Mouse (Mus musculus) thymus, adult 2 months (tissue): Measurements from ENCODE around the gene Cacnb2. TPM values are rescaled to one million over a fixed set of nuclear protein-coding genes. Genes with fewer than 3 reads are reported as not detected.
A peak's percentile ranks its signal among the peaks of the same experiment; 100 is the strongest.

Experiments
- DNase-seq: peaks from one replicate; pipeline ENCODE4 v3.0.0; 2021
- H3K27ac ChIP-seq: fragments of 200-500 bp; 2 replicates; pipeline ENCODE4 v1.5.1; 2012; ENCODE audit warnings: low read length, control low read depth; ENCODE audit not compliant: control insufficient read depth, insufficient read depth
- H3K27me3 ChIP-seq: fragments of 200-500 bp; 2 replicates; pipeline ENCODE4 v1.6.1; 2012; ENCODE audit warnings: mild to moderate bottlenecking, low read length, moderate library complexity, mixed read lengths; ENCODE audit not compliant: control insufficient read depth, insufficient read depth
- H3K36me3 ChIP-seq: fragments of 200-500 bp; 2 replicates; pipeline ENCODE4 v1.6.1; 2012; ENCODE audit warnings: mild to moderate bottlenecking, low read length, moderate library complexity; ENCODE audit not compliant: control insufficient read depth, insufficient read depth
- H3K4me1 ChIP-seq: fragments of 200-500 bp; replicated peaks from 2 replicates; pipeline ENCODE4 v1.6.1; 2012; ENCODE audit warnings: low read length; ENCODE audit not compliant: control insufficient read depth, insufficient read depth
- H3K4me3 ChIP-seq: fragments of 200-500 bp; 2 replicates; pipeline ENCODE4 v1.5.1; 2012; ENCODE audit warnings: mild to moderate bottlenecking, low read length, control low read depth, moderate library complexity; ENCODE audit not compliant: control insufficient read depth, insufficient read depth
- CTCF ChIP-seq: fragments of 200-500 bp; IDR thresholded peaks from 2 replicates; pipeline ENCODE4 v1.5.1; 2012; ENCODE audit warnings: mild to moderate bottlenecking, control low read depth, low read length, moderate library complexity, borderline replicate concordance; ENCODE audit not compliant: control insufficient read depth, poor library complexity, insufficient read depth; ENCODE audit errors: extremely low read depth
- POLR2A ChIP-seq: fragments of 200-500 bp; IDR thresholded peaks from 2 replicates; pipeline ENCODE4 v1.6.1; 2012; ENCODE audit warnings: mild to moderate bottlenecking, low read length, control low read depth, moderate library complexity; ENCODE audit not compliant: control insufficient read depth, poor library complexity, insufficient read depth; ENCODE audit errors: extremely low read depth
- WGBS: fragments of 180-500 bp; shearing (Covaris S2); methylation state at CpG from one replicate; pipeline ENCODE4 v1.1.7; 2018; 5-methylcytosine and 5-hydroxymethylcytosine counted together
- polyA plus RNA-seq: library from polyadenylated mRNA; depleted of rRNA; stranded (reverse); fragments of >200 nt; gene quantifications from 2 replicates; pipeline ENCODE4 v1.2.3, GENCODE M21; 2012

Gene Cacnb2
- polyA plus RNA-seq, 1 experiment = 1.6 TPM

- H3K27me3 ChIP-seq = no peaks in the 10 kb centered on the region
- no peak overlapping the region for H3K27ac ChIP-seq
- H3K4me3 ChIP-seq = no peak overlapping the region
- no peak for DNase-seq
- 90% methylated on average over 4 of the region's 4 CpGs for WGBS
- no peaks in the 10 kb centered on the region for H3K4me1 ChIP-seq
- TF ChIP-seq POLR2A (no peak), CTCF (no peak)
- H3K36me3 ChIP-seq = no peaks in the 10 kb centered on the region
Observed at GRCm38 (mm10) chr2:14620891-14621290, 18.0 kb downstream of the Cacnb2 start.

- H3K27me3 ChIP-seq = no peaks in the 10 kb centered on the region
- H3K27ac ChIP-seq = no peak overlapping the region
- DNase-seq = no peak
- H3K4me1 ChIP-seq = no peaks in the 10 kb centered on the region
- TF ChIP-seq CTCF (no peak), POLR2A (no peak)
- H3K4me3 ChIP-seq = no peak overlapping the region
- WGBS = 93% methylated on average over 5 of the region's 5 CpGs
- no peaks in the 10 kb centered on the region for H3K36me3 ChIP-seq
Observed at GRCm38 (mm10) chr2:14623820-14624219, 20.9 kb downstream of the Cacnb2 start.

- no peaks in the 10 kb centered on the region for H3K27me3 ChIP-seq
- WGBS = 69% methylated on average over 9 of the region's 9 CpGs
- H3K4me1 ChIP-seq = no peaks in the 10 kb centered on the region
- no peak overlapping the region for H3K4me3 ChIP-seq
- TF ChIP-seq CTCF = no peak
- no peak for DNase-seq
- H3K27ac ChIP-seq = no peak overlapping the region
- no peaks in the 10 kb centered on the region for H3K36me3 ChIP-seq
Observed at GRCm38 (mm10) chr2:14629814-14630492, 27.1 kb downstream of the Cacnb2 start.

GRCm38 (mm10) chr2:14631590-14631989 is 28.7 kb downstream of the Cacnb2 start:
- Histone ChIP-seq H3K27me3 (no peaks in the 10 kb centered on the region), H3K27ac (no peak overlapping the region), H3K4me1 (no peaks in the 10 kb centered on the region), H3K4me3 (no peak overlapping the region), H3K36me3 (no peaks in the 10 kb centered on the region)
- DNase-seq = peak; percentile 13
- TF ChIP-seq POLR2A (no peak), CTCF (no peak)
- WGBS = 16% methylated on average over 1 of the region's 1 CpGs

GRCm38 (mm10) chr2:14633202-14633601 is 30.3 kb downstream of the Cacnb2 start:
- TF ChIP-seq CTCF = no peak
- TF ChIP-seq POLR2A = no peak
- Histone ChIP-seq H3K36me3 (no peaks in the 10 kb centered on the region), H3K4me1 (no peaks in the 10 kb centered on the region), H3K27ac (no peak overlapping the region), H3K4me3 (no peak overlapping the region), H3K27me3 (no peaks in the 10 kb centered on the region)
- no peak for DNase-seq
- WGBS = 97% methylated on average over 2 of the region's 2 CpGs

- Histone ChIP-seq H3K4me3 (no peak overlapping the region), H3K27me3 (no peaks in the 10 kb centered on the region), H3K4me1 (no peaks in the 10 kb centered on the region), H3K27ac (no peak overlapping the region), H3K36me3 (no peaks in the 10 kb centered on the region)
- DNase-seq = no peak
- TF ChIP-seq POLR2A = no peak
- no peak for TF ChIP-seq CTCF
- 92% methylated on average over 4 of the region's 4 CpGs for WGBS
Observed at GRCm38 (mm10) chr2:14639266-14639665, 36.4 kb downstream of the Cacnb2 start.

- TF ChIP-seq CTCF = no peak
- TF ChIP-seq POLR2A = no peak
- Histone ChIP-seq H3K27ac (no peak overlapping the region), H3K4me3 (no peak overlapping the region), H3K4me1 (no peaks in the 10 kb centered on the region), H3K27me3 (no peaks in the 10 kb centered on the region), H3K36me3 (no peaks in the 10 kb centered on the region)
- DNase-seq = no peak
- WGBS = 96% methylated on average over 6 of the region's 6 CpGs
Observed at GRCm38 (mm10) chr2:14639877-14640276, 37.0 kb downstream of the Cacnb2 start.
